Mouse (Mus musculus) thymus, adult 2 months (tissue): ENCODE results near the gene Plcb1.

Experiments used
- CTCF ChIP-seq: fragments of 200-500 bp; IDR thresholded peaks from 2 replicates; pipeline ENCODE4 v1.5.1; 2012; ENCODE audit warnings: mild to moderate bottlenecking, control low read depth, low read length, moderate library complexity, borderline replicate concordance; ENCODE audit not compliant: control insufficient read depth, poor library complexity, insufficient read depth; ENCODE audit errors: extremely low read depth
- POLR2A ChIP-seq: fragments of 200-500 bp; IDR thresholded peaks from 2 replicates; pipeline ENCODE4 v1.6.1; 2012; ENCODE audit warnings: mild to moderate bottlenecking, low read length, control low read depth, moderate library complexity; ENCODE audit not compliant: control insufficient read depth, poor library complexity, insufficient read depth; ENCODE audit errors: extremely low read depth

DNA sequence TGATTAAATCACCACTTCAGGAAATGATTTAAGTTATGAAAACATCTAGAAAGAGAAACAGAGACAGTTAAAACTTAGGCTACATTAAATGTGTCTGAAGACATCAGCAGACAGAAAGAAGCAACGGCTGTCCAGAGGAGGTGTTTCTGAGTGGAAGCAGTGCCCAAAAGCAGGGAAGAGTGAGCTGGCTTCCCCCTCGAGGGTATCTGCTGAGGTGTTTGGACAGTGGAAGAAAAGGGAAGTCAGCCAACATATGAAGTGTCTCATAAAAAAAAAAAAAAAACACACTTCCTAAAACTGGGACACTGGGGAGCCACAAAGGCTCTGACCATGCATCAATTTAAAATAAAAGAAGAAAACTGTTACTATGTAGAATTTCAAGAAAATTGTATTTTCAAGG, 625.8 kb downstream of the Plcb1 start:
- TF ChIP-seq CTCF (no peak), POLR2A (no peak)
